Mouse (Mus musculus): ENCODE data around the gene Mkln1. TPM values are rescaled to one million over a fixed set of nuclear protein-coding genes. Genes with fewer than 3 reads are reported as not detected.
A peak's percentile ranks its signal among the peaks of the same experiment; 100 is the strongest.

Gene Mkln1
- polyA plus RNA-seq, 1 experiment from 2014 or later = 174 TPM

DNA sequence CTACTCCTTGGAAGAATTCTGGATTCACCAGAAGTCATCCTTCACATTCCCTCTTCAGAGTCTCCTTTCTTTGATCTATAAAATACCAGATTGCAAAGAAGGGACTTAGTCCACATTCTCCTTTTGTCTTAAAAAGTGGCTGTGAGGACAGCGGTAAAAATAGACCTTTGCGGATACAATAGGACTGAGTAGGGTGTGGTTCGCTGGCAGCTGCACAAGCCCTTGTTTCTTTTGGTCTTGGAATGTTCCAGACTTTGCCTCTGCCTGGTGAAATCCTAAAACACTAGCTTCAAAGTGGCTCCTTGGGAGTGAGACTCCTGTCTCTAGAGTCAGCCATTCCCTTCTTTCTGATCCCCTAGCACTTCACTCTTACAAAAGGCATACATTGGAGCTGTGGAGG lies 27.4 kb upstream of the Mkln1 start:
- Histone ChIP-seq H3K9me3 (ENCODE audit: control insufficient read depth, low read length) (no peaks in the 10 kb centered on the region), H3K27me3 (replicated peaks; ENCODE audit: control insufficient read depth, insufficient read depth, low read length) (no peaks in the 10 kb centered on the region), H3K4me2 (ENCODE audit: low read depth, low read length) (no peak overlapping the region), H3K36me3 (ENCODE audit: control insufficient read depth, insufficient read depth, low read length) (no peaks in the 10 kb centered on the region), H3K9ac (ENCODE audit: low read depth, low read length) (no peak overlapping the region), H3K27ac (ENCODE audit: low read length) (no peak overlapping the region), H3K4me3 (ENCODE audit: low read length) (no peak overlapping the region), H3K4me1 (ENCODE audit: control insufficient read depth, insufficient read depth, low read length) (0 out of 2 replicates have a peak, but pooled peaks cover 4% of the 10 kb centered on the region)
- no peak for ATAC-seq
- 85% methylated on average over 3 of the region's 3 CpGs for WGBS

DNA sequence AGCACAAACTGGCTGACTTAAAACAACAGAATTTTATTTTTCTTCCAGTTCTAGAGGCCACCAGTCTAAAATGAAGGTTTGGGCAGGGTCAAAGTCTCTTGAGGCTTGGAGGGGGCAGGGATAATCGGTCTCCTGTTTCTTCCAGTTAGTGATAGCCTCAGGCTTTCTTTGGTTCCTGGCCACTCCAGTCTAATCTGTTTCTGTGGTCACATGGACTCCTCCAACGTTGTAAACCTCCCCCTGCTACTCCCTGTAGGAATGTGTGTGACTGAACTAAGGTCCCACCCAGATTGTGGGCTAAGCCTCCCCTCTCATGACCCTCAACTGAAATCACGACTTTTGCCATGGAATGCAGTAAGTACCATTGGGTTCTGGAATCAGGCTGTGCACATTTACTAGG lies 25.9 kb upstream of the Mkln1 start:
- WGBS = 35% methylated on average over 3 of the region's 3 CpGs
- Histone ChIP-seq H3K36me3 (ENCODE audit: control insufficient read depth, insufficient read depth, low read length) (no peaks in the 10 kb centered on the region), H3K9ac (ENCODE audit: low read depth, low read length) (no peak overlapping the region), H3K4me1 (ENCODE audit: control insufficient read depth, insufficient read depth, low read length) (0 out of 2 replicates have a peak, but pooled peaks cover 4% of the 10 kb centered on the region), H3K4me2 (ENCODE audit: low read depth, low read length) (no peak overlapping the region), H3K9me3 (ENCODE audit: control insufficient read depth, low read length) (no peaks in the 10 kb centered on the region), H3K4me3 (ENCODE audit: low read length) (no peak overlapping the region), H3K27ac (ENCODE audit: low read length) (no peak overlapping the region), H3K27me3 (replicated peaks; ENCODE audit: control insufficient read depth, insufficient read depth, low read length) (no peaks in the 10 kb centered on the region)
- ATAC-seq = no peak

DNA sequence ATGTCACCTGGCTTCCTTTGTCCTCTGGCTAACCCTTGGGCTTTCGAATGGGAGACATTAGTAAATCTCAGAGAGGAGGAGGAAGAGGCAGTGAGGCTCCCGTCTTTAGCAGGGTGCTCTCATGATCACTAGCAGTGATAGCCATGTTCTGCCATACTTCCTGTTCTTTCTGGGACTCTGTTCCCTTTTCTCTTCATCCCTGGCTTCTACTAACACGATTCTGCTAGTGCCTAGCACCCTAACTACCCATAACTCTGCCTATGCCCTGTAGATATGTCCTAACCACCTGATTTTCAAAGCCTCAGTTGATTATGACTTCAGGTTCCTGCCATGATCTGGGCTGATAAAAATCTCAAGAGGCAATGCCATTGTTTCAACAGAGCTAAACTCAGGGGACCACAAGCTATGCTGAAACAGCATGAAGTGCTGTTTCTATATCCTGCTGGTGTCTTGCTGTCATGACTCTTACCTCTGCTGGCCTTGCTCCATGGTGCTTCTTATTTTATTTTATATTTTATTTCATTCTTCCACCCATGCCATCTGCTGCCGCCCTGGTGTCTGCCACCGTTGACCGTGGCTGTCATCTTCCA lies 25.4 kb upstream of the Mkln1 start:
- Histone ChIP-seq H3K4me2 (ENCODE audit: low read depth, low read length) (no peak overlapping the region), H3K9ac (ENCODE audit: low read depth, low read length) (no peak overlapping the region), H3K27me3 (replicated peaks; ENCODE audit: control insufficient read depth, insufficient read depth, low read length) (no peaks in the 10 kb centered on the region), H3K9me3 (ENCODE audit: control insufficient read depth, low read length) (no peaks in the 10 kb centered on the region), H3K36me3 (ENCODE audit: control insufficient read depth, insufficient read depth, low read length) (no peaks in the 10 kb centered on the region), H3K27ac (ENCODE audit: low read length) (no peak overlapping the region), H3K4me1 (ENCODE audit: control insufficient read depth, insufficient read depth, low read length) (0 out of 2 replicates have a peak, but pooled peaks cover 4% of the 10 kb centered on the region), H3K4me3 (ENCODE audit: low read length) (no peak overlapping the region)
- 81% methylated on average over 6 of the region's 6 CpGs for WGBS
- ATAC-seq = no peak

DNA sequence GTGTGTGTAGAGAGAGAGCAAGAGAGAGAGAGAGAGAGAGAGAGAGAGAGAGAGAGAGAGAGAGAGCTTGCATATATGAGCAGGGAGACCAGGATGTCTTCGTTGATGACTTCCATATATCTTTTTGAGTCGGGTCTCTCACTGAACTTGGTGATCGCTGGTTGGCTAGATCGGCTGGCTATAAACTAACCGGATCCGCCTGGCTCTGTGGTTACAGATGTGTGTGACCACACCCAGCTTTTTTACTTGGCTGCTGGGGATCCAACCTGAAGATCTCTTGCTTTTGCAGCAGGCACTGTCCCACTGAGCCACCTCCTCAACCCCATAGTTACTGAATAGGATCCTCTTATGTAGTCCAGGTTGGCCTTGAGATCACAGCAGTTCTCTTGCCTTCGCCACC lies 15.5 kb upstream of the Mkln1 start:
- no peaks in the 10 kb centered on the region for H3K36me3 ChIP-seq (ENCODE audit: control insufficient read depth, insufficient read depth, low read length)
- no peak for ATAC-seq
- no peak overlapping the region for H3K27ac ChIP-seq (ENCODE audit: low read length)
- H3K4me1 ChIP-seq (ENCODE audit: control insufficient read depth, insufficient read depth, low read length) = no peaks in the 10 kb centered on the region; the same call in 1 of the 2 replicates
- WGBS = 82% methylated on average over 7 of the region's 7 CpGs
- H3K4me3 ChIP-seq (ENCODE audit: low read length) = no peak overlapping the region
- H3K27me3 ChIP-seq (replicated peaks; ENCODE audit: control insufficient read depth, insufficient read depth, low read length) = no peaks in the 10 kb centered on the region
- no peak overlapping the region for H3K9ac ChIP-seq (ENCODE audit: low read depth, low read length)
- no peak overlapping the region for H3K4me2 ChIP-seq (ENCODE audit: low read depth, low read length)
- H3K9me3 ChIP-seq (ENCODE audit: control insufficient read depth, low read length) = no peaks in the 10 kb centered on the region

DNA sequence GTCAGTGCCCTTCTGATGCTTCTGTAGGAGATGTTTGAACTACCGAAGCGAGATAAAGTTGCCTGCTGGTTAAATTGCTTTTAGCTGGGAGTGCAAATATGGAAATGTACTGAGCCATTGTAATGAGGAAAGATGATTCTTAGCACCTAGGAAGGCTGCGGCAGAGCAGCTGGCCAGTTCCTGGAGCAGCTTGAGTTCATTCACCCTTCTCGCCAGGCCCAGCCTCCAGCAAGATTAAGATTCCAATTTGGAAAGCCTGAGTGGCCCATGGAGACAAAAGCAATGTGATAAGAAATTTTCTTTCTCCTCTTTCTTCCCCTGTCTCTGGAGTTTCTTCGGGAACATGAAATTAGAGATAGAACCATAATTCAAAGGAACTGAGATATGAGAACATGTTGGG lies 13.7 kb upstream of the Mkln1 start:
- Histone ChIP-seq H3K27ac (ENCODE audit: low read length) (no peak overlapping the region), H3K27me3 (replicated peaks; ENCODE audit: control insufficient read depth, insufficient read depth, low read length) (no peaks in the 10 kb centered on the region), H3K9ac (ENCODE audit: low read depth, low read length) (no peak overlapping the region), H3K9me3 (ENCODE audit: control insufficient read depth, low read length) (no peaks in the 10 kb centered on the region), H3K36me3 (ENCODE audit: control insufficient read depth, insufficient read depth, low read length) (no peaks in the 10 kb centered on the region), H3K4me1 (ENCODE audit: control insufficient read depth, insufficient read depth, low read length) (no peaks in the 10 kb centered on the region; the same call in 1 of the 2 replicates), H3K4me2 (ENCODE audit: low read depth, low read length) (no peak overlapping the region), H3K4me3 (ENCODE audit: low read length) (no peak overlapping the region)
- ATAC-seq = no peak
- WGBS = 57% methylated on average over 5 of the region's 5 CpGs

DNA sequence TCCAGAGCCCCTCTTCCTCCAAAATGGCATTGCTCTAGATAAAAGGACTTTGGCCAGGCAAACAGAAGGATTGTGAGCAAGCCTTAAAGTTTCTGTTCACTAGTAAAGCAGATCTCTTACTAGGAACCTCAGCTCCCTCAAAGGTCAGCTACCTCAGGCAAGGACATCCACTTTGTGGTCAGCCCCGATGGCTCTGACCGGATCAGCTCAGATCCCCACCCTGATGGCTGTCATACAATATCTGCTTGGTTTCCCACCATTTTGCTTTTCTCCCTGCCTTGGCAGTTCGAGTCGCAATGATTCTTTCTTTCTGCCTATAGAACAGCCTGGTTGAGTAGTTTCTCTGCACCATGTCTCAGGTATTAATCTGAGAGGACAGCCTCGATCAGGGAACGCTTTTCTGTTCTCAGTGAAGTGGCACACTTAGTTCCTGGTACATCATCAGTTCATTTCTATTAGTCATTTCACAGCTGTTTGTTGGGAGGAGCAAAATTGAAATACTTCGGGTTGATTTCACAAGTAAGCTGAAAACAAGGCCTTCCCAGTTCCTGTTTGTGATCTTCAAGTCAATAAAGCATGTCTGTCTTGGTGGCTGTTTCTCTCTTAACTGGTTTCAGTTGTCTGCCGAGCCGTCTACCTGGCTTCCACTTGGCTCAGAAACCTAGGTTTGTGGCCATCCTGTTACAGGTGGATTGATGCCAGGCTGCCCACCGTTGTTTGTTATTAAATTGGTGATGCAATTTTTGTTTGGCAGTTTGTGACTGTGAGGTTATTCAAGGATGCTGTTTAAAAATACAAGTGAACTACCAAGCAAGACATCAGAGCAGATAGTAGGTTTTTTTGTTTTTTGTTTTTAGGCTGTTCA lies 13.0 kb upstream of the Mkln1 start:
- H3K4me3 ChIP-seq (ENCODE audit: low read length) = no peak overlapping the region
- no peak overlapping the region for H3K4me2 ChIP-seq (ENCODE audit: low read depth, low read length)
- ATAC-seq = no peak
- peaks cover 5% of the 10 kb centered on the region; the same call in 1 of the 2 replicates for H3K4me1 ChIP-seq (ENCODE audit: control insufficient read depth, insufficient read depth, low read length)
- no peaks in the 10 kb centered on the region for H3K9me3 ChIP-seq (ENCODE audit: control insufficient read depth, low read length)
- no peaks in the 10 kb centered on the region for H3K27me3 ChIP-seq (replicated peaks; ENCODE audit: control insufficient read depth, insufficient read depth, low read length)
- no peak overlapping the region for H3K9ac ChIP-seq (ENCODE audit: low read depth, low read length)
- no peaks in the 10 kb centered on the region for H3K36me3 ChIP-seq (ENCODE audit: control insufficient read depth, insufficient read depth, low read length)
- no peak overlapping the region for H3K27ac ChIP-seq (ENCODE audit: low read length)
- 84% methylated on average over 10 of the region's 10 CpGs for WGBS

DNA sequence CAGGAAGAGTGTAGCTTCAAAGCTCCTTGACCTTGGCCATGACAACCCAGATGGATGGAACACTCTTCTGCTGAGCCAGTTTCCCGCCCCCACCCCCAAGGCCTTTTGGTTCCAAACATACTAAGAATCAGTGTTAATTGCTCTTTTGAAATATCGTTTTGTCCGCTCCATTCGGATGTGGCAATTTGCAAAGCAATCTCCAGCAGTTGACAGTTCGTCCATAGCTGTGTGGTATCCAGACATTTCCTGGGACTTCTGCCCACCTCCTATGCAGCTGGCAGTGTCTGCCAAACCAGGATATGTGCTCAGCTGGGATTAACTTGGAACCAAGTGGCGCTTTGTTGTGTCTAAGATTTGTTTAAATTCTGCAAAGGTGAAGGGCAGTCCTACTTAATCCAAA lies 8.8 kb upstream of the Mkln1 start:
- Histone ChIP-seq H3K36me3 (ENCODE audit: control insufficient read depth, insufficient read depth, low read length) (no peaks in the 10 kb centered on the region), H3K27me3 (replicated peaks; ENCODE audit: control insufficient read depth, insufficient read depth, low read length) (no peaks in the 10 kb centered on the region), H3K4me2 (ENCODE audit: low read depth, low read length) (no peak overlapping the region), H3K4me1 (ENCODE audit: control insufficient read depth, insufficient read depth, low read length) (peaks cover 8% of the 10 kb centered on the region; the same call in 1 of the 2 replicates), H3K9me3 (ENCODE audit: control insufficient read depth, low read length) (no peaks in the 10 kb centered on the region), H3K4me3 (ENCODE audit: low read length) (no peak overlapping the region), H3K27ac (ENCODE audit: low read length) (no peak overlapping the region), H3K9ac (ENCODE audit: low read depth, low read length) (no peak overlapping the region)
- WGBS = 80% methylated on average over 6 of the region's 6 CpGs
- no peak for ATAC-seq

DNA sequence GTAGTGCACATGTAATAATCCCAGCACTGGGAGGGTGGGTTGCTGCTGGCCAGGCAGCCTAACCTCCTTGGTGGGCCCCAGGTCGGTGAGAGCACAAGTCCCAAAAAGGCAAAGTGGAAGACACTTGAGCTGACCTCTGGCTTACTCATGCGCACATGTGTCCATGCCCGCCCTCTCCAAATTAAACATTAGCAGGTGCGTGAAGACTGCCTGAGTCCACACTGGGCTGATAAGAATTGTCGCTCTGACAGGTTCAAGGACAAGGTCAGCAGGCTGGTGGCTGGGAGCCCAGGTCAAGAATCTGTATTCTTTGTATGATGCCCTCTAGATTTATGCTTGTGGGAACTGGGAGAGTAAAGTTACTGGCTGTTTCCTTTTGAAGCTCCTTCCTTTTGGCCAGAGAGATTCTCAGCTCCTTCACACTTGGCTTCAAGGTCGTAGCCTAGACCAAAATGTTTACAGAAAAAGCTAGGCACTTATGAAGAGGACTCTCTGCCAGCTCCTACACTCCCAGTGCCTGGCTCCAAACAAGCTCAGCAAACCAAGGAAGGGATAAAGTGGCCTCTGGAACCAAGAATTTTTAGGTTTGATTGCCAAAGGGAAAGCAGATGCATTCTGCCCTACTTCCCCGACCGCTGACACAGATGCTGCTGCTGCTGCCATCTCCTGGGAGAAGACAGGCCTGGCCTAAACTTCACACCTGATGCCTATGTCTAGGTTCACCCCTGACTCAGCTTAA lies 8.1 kb upstream of the Mkln1 start:
- WGBS = 47% methylated on average over 8 of the region's 8 CpGs
- no peak overlapping the region for H3K9ac ChIP-seq (ENCODE audit: low read depth, low read length)
- H3K27me3 ChIP-seq (replicated peaks; ENCODE audit: control insufficient read depth, insufficient read depth, low read length) = no peaks in the 10 kb centered on the region
- no peak overlapping the region for H3K4me3 ChIP-seq (ENCODE audit: low read length)
- H3K27ac ChIP-seq (ENCODE audit: low read length) = no peak overlapping the region
- peaks cover 8% of the 10 kb centered on the region; the same call in 1 of the 2 replicates for H3K4me1 ChIP-seq (ENCODE audit: control insufficient read depth, insufficient read depth, low read length)
- no peaks in the 10 kb centered on the region for H3K9me3 ChIP-seq (ENCODE audit: control insufficient read depth, low read length)
- no peak overlapping the region for H3K4me2 ChIP-seq (ENCODE audit: low read depth, low read length)
- no peaks in the 10 kb centered on the region for H3K36me3 ChIP-seq (ENCODE audit: control insufficient read depth, insufficient read depth, low read length)
- ATAC-seq = 0 out of 2 replicates have a peak, but pooled peaks have one; percentile 23

DNA sequence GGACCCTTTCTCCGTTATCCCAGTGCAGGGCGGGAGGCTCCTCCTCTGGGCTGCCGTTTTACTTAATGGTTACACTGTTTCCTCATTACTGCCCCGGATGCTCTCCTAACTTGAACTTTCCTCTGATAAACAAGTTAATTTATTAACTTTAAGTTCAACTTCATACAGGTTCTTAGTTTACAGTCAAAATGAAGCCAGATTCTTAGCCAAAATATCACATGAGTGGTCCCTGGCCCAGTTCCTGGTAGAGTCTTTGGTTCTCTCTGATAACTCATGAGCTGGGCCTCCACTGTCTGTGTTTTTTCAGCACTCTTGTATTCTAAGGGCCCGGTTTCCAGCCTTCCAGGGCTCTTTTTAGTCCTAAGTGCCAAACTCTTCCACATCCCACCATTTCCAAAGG lies 5.7 kb upstream of the Mkln1 start:
- 78% methylated on average over 5 of the region's 5 CpGs for WGBS
- Histone ChIP-seq H3K4me2 (ENCODE audit: low read depth, low read length) (no peak overlapping the region), H3K27me3 (replicated peaks; ENCODE audit: control insufficient read depth, insufficient read depth, low read length) (no peaks in the 10 kb centered on the region), H3K27ac (ENCODE audit: low read length) (no peak overlapping the region), H3K9ac (ENCODE audit: low read depth, low read length) (no peak overlapping the region), H3K4me1 (ENCODE audit: control insufficient read depth, insufficient read depth, low read length) (peaks cover 10% of the 10 kb centered on the region), H3K9me3 (ENCODE audit: control insufficient read depth, low read length) (no peaks in the 10 kb centered on the region), H3K4me3 (ENCODE audit: low read length) (no peak overlapping the region), H3K36me3 (ENCODE audit: control insufficient read depth, insufficient read depth, low read length) (no peaks in the 10 kb centered on the region)
- ATAC-seq = no peak

Data from intestine, embryonic 16.5 days (tissue).